Mouse (Mus musculus) cerebral cortex, adult 2 months (tissue): ENCODE data around the gene Klhl35.

ENCODE experiments used
- WGBS: fragments of 180-500 bp; shearing (Covaris S2); methylation state at CpG from one replicate; pipeline ENCODE4 v1.1.7; 2018; 5-methylcytosine and 5-hydroxymethylcytosine counted together

Gene Klhl35

GRCm38 (mm10) chr7:99465811-99466210, at the start of gene Klhl35:
TSS of gene Klhl35 (plus strand) at chr7:99466004.
- WGBS = 26% methylated on average over 8 of the region's 8 CpGs

GRCm38 (mm10) chr7:99419311-99419710, 46.5 kb upstream of the Klhl35 start:
- 77% methylated on average over 3 of the region's 3 CpGs for WGBS

GRCm38 (mm10) chr7:99421006-99421405, 44.8 kb upstream of the Klhl35 start:
- 88% methylated on average over 6 of the region's 6 CpGs for WGBS

- WGBS = 72% methylated on average over 8 of the region's 8 CpGs
These were observed 41.2 kb upstream of the Klhl35 start for GRCm38 (mm10) chr7:99424538-99425155.

GRCm38 (mm10) chr7:99425706-99426105, 40.1 kb upstream of the Klhl35 start:
- WGBS = 80% methylated on average over 4 of the region's 4 CpGs

- 53% methylated on average over 10 of the region's 10 CpGs for WGBS
These were observed 38.8 kb upstream of the Klhl35 start for GRCm38 (mm10) chr7:99427031-99427430.

- 95% methylated on average over 3 of the region's 3 CpGs for WGBS
These were observed 37.8 kb upstream of the Klhl35 start for GRCm38 (mm10) chr7:99427987-99428386.

- WGBS = 91% methylated on average over 5 of the region's 5 CpGs
These were observed 37.0 kb upstream of the Klhl35 start for GRCm38 (mm10) chr7:99428836-99429235.

- 73% methylated on average over 6 of the region's 6 CpGs for WGBS
These were observed 36.0 kb upstream of the Klhl35 start for GRCm38 (mm10) chr7:99429786-99430185.

- 73% methylated on average over 11 of the region's 11 CpGs for WGBS
These were observed 35.6 kb upstream of the Klhl35 start for GRCm38 (mm10) chr7:99430246-99430645.

- WGBS = 38% methylated on average over 14 of the region's 14 CpGs
These were observed 33.6 kb upstream of the Klhl35 start for GRCm38 (mm10) chr7:99432248-99432647.

GRCm38 (mm10) chr7:99432863-99433262, 32.9 kb upstream of the Klhl35 start:
- 93% methylated on average over 6 of the region's 6 CpGs for WGBS

GRCm38 (mm10) chr7:99434672-99435250, 31.0 kb upstream of the Klhl35 start:
- 76% methylated on average over 12 of the region's 12 CpGs for WGBS

- 76% methylated on average over 4 of the region's 4 CpGs for WGBS
These were observed 29.3 kb upstream of the Klhl35 start for GRCm38 (mm10) chr7:99436530-99436929.

- WGBS = 78% methylated on average over 10 of the region's 10 CpGs
These were observed 26.9 kb upstream of the Klhl35 start for GRCm38 (mm10) chr7:99438881-99439280.

GRCm38 (mm10) chr7:99441534-99442072, 24.2 kb upstream of the Klhl35 start:
- WGBS = 50% methylated on average over 6 of the region's 6 CpGs

- WGBS = 81% methylated on average over 5 of the region's 5 CpGs
These were observed 22.6 kb upstream of the Klhl35 start for GRCm38 (mm10) chr7:99443164-99443563.

- 77% methylated on average over 6 of the region's 6 CpGs for WGBS
These were observed 21.8 kb upstream of the Klhl35 start for GRCm38 (mm10) chr7:99444012-99444411.

GRCm38 (mm10) chr7:99445833-99446232, 20.0 kb upstream of the Klhl35 start:
- 89% methylated on average over 2 of the region's 2 CpGs for WGBS

- WGBS = 83% methylated on average over 5 of the region's 5 CpGs
These were observed 18.5 kb upstream of the Klhl35 start for GRCm38 (mm10) chr7:99447323-99447722.

GRCm38 (mm10) chr7:99448619-99449018, 17.2 kb upstream of the Klhl35 start:
- WGBS = 88% methylated on average over 5 of the region's 5 CpGs

GRCm38 (mm10) chr7:99449063-99449462, 16.7 kb upstream of the Klhl35 start:
- WGBS = 64% methylated on average over 8 of the region's 8 CpGs

GRCm38 (mm10) chr7:99449751-99450150, 16.1 kb upstream of the Klhl35 start:
- WGBS = 35% methylated on average over 3 of the region's 3 CpGs
